Mouse (Mus musculus): ENCODE data around the gene Dynlt1f.
"Not testable (repeated sequence)": the region's sequence is repeated elsewhere in the genome, so short reads cannot be mapped to it uniquely, and the experiment has no call there.

The Dynlt1f gene

DNA sequence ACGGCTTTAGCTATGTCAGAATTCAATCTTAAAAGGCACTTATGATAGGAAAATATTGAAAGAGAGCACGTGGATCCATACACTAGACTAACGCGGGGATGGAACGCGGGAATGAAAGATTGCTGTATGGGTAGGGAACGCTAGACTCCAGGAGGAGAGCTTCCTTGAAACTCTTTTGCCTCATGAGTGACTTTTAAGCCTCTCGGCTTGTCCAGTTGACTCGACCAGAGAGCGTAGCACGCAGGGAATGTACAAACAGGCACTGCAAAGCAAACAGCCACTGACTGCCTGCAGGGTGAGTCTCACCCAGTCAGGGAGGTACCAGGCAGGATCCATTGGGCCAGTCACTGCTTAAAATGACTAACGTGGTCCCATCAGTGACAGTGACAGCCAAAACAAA, 33.7 kb downstream of the Dynlt1f start:
- not testable (repeated sequence) for DNase-seq

GRCm38 (mm10) chr17:6620730-6621451, 34.8 kb downstream of the Dynlt1f start:
- DNase-seq = peak; percentile 51 to 58

DNA sequence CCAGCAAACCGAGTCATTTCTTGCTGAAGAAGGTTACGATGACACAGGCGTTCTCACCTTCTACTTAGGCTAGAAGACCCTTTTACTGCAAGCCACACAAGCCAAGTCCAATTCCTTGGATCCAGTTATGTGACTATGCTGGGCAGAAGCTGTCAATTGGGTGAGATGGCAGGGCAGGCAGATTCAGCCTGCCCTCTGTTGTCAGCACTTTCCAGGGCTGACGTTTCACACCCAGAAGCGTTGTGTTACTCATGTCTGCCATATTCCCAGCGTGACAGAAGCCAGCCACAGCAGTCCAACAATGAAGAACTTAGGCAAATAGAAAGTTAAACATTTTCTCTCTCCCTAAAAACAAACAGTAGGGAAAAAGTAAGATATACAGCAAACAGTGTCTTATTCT, 35.7 kb downstream of the Dynlt1f start:
- DNase-seq = not testable (repeated sequence)

- peak in 1 of 2 experiments; percentile 40 for DNase-seq
Measured at GRCm38 (mm10) chr17:6619271-6619670, 36.4 kb downstream of the Dynlt1f start.

GRCm38 (mm10) chr17:6617689-6618400, 37.9 kb downstream of the Dynlt1f start:
- not testable (repeated sequence) for DNase-seq

- not testable (repeated sequence) for DNase-seq
Measured at GRCm38 (mm10) chr17:6616731-6617130, 39.0 kb downstream of the Dynlt1f start.

DNA sequence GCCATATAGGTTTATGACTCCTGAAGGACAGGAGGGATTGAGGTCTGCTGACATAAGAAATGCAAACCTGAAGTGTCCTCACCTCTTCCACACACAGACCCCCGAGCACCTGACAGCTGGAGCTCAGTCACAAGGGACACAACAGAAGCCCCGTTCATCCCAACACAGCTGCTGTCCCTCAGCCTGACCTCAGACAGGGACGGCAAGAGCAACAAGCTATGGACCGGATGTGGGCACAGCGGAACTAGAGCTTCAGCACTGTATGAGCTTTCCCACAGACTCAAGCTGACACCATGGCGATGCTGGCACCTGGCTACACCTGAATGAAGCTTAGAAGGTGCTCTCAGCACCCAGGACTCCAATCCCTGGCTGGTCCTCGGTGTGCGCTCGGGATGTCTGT, 41.4 kb downstream of the Dynlt1f start:
- not testable (repeated sequence) for DNase-seq

DNA sequence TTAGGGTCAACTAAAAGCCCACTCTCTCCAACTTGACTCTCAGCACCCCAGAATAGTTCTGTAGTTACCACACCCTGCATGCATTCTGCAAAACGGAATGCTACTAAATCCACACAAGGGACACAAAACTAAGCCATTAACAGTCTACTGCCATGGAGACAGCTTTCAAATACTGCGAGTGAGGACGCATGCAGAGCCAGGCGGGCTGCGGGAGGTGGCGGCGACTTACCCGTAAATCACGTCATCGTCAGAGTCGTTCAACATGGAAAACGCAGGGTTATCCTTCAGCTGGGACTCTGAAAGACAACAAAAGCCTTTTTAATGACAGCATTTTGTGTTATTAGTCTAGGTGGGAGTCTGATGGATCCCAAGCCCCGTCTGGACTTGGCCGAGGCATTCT, 42.2 kb downstream of the Dynlt1f start:
- DNase-seq = not testable (repeated sequence)

DNA sequence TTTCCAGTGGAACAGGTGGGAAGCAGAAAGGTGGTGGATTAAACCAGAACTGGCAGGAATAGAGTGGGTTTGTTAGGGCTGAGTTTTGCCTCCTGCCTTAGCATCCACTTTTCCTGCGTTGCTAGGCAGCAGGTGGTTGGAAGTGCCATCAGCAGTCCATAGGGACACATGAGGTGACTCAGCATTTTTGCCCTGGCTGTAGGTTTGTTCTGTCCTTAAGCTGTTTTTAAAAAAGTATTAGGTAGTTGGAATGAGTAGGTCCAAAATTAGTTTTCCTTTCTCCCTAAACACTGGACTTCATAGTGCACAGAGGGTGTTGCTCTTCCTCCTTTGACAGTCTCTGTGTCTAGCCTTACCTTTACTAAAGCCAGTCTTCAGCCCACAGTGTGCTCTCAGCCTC, 50.4 kb downstream of the Dynlt1f start:
- DNase-seq = not testable (repeated sequence)

GRCm38 (mm10) chr17:6602205-6602604, 53.5 kb downstream of the Dynlt1f start:
- DNase-seq = not testable (repeated sequence)

DNA sequence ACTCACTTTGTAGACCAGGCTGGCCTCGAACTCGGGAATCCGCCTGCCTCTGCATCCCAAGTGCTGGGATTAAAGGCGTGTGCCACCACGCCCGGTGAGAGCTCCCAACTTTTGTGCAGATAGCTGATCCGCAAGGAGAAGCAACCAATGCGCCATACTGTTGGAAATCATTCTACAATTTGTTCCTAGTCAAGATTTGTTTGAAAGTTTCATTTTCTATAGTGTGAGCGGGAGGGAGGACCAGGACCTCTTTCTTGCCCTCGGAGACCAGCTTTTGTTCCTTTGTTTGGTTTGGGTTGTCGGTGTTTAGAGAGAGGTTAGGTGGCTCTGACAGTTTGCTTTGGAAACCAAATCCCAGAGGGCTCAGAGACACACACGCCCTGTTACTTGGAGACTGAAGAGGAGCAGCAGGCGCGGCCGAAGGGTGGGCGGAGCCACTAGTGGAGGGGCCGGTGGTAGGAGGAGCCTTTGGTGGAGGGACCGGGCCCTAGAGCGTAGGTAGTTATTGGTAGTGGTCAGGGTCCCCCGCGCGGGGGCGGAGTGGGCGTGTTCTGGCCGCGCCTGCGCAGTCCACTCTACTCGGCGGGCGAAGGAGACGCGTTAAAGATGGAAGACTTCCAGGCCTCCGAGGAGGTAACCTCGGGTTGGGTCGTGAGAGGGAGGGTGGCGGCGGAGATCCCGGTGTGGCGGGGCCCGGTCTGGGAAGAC, 54.3 kb downstream of the Dynlt1f start, which contains the start of gene Dynlt1c:
TSS of gene Dynlt1c (plus strand) at position 468 of the 708 bp plus-strand sequence.
- peak; percentile 66 to 73 for DNase-seq

DNA sequence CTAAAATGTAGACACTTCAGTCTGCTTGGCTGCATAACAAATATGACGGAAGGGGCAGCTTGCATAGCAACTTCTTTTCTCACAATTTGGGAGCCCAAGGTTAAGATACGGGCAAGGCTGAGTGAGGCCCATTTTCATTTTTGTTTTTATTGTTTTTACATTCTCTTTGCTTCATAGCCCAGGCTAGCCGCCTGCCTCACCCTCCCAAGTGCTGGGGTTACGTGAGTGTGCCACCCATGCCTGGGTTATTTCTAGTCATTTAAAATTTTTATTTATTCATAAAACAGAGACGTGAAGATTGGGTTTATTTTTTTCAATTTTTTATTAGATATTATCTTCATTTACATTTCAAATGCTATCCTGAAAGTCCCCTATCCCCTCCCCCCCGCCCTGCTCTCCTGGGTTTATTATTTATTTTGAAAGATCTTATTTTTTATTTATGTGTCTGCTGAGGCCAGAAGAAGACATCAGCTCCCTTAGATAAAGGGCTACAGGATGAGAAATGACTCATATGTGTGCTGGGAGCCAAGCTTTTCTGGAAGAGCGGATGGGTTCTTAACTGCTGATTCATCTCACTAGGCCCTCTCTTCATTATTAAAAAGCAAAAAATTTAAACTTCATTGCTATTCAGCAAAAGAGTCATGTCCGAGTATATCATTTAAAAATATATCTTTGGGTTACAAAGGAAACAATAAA, 55.3 kb downstream of the Dynlt1f start:
- not testable (repeated sequence) for DNase-seq

DNA sequence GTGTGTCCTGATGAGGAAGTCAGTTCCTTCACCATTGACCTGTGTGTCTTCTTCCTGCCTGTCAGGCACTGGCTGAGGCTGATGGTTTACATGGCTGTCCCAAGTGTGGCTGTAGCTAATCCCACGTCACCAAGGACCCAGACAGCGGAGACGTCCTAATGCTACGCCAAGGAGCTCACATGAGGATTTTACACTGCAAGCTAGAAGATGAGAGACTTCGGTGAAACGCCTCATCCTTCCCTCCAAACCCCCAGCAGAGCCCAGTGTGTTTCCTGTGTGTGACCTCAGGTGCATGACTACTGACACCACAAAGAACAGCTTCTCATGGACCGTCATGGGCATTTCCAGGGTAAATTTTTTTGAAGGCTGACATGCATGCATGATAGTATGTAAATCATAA, 57.3 kb downstream of the Dynlt1f start:
- not testable (repeated sequence) for DNase-seq
